Mouse (Mus musculus): ENCODE measurements at regions not wholly inside any gene's neighbourhood (a gene's known extent, or its start where the extent isn't known, plus 50 kb on each side); places are given as distances from the start of the nearest gene placed in this dataset.

- no peak for ATAC-seq (replicated peaks; ENCODE audit: poor library complexity)
Measured at GRCm38 (mm10) chr8:103344871-103345270, 559.4 kb upstream of the Cdh11 start.

- no peak for ATAC-seq (replicated peaks; ENCODE audit: poor library complexity)
Measured at GRCm38 (mm10) chr8:103347158-103347871, 561.9 kb upstream of the Cdh11 start.

- ATAC-seq (replicated peaks; ENCODE audit: poor library complexity), result no peak
Measured at GRCm38 (mm10) chr8:103361713-103362112, 576.3 kb upstream of the Cdh11 start.

GRCm38 (mm10) chr8:103370394-103370793 lies 585.0 kb upstream of the Cdh11 start:
- no peak for ATAC-seq (replicated peaks; ENCODE audit: poor library complexity)

DNA sequence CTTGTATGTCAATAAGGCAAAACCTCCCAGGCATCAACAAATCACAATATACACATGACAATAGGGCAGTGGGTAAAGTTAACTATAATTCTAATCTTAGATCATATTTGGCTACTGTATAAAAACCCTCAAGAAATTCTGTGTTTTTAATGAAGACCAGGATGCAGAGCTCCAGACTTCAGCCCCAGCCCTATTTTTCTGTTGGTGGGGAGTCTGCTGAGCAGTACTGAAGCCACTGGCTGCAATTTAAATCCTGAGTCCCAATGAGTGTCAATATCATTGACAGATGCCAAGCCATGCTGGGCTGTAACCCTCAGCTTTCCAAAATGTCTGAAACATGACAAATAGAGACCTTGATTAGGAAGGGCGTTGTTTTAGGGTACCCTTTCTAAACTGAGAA lies 587.6 kb upstream of the Cdh11 start:
- ATAC-seq (replicated peaks; ENCODE audit: poor library complexity), result no peak

- no peak for ATAC-seq (replicated peaks; ENCODE audit: poor library complexity)
Measured at GRCm38 (mm10) chr8:103374151-103374550, 588.7 kb upstream of the Cdh11 start.

DNA sequence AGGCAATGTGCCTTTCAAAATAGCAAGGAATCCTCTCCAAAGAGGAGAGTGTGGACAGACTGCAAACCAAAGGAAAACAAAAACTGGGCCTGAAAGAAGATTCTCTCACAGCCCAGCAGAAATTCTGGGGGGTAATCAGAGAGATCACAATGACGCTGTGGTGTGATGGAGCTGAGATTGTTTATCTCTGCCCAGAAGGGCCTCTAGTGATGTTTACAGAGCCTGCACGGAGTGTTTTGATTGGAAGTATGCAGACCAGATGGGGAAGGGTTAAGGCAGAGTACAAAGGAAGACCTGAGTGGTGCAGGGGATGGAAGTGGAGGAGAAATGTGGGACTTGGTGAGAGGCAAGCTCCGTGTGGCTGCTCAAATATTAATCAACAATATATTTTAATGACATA lies 593.1 kb upstream of the Cdh11 start:
- ATAC-seq (replicated peaks; ENCODE audit: poor library complexity), result no peak

DNA sequence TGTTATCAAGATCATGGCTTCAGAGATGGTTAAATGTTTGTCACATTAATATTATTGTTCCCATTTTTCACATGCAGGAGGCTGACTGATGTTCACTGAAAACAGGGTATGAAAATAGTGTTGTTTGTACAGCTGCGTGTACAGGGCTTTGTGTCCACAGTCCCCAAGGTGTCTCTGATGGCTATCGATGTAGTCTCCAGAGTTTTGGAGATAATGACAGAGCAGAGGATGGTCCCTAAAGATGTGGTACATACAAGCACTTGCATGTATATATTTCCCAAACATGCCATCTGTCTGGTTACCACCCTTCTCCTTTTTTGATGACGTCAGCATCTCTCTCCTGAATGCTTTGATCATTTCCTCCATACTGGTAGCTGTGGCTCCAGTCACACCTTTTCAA lies 596.1 kb upstream of the Cdh11 start:
- ATAC-seq (replicated peaks; ENCODE audit: poor library complexity), result no peak

DNA sequence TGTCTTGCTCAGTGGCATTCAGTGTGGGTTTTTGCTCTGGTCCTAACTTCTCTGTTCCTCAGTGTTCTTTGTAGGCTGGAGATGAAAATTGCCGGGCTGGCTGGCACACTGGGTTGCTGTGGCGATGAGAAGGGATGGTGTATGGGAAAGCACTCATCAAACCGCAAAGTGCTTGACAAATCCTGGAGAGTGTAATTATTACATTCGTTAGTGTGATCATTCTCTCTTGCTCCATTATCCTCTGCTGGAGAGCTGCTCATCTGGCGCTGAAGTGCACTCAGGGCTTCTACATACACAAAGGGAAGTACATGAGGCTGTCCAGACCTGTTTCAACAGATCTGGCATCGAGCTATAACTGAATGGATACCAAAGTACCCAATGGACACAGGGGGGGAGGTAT lies 605.9 kb upstream of the Cdh11 start:
- ATAC-seq (replicated peaks; ENCODE audit: poor library complexity), result no peak

DNA sequence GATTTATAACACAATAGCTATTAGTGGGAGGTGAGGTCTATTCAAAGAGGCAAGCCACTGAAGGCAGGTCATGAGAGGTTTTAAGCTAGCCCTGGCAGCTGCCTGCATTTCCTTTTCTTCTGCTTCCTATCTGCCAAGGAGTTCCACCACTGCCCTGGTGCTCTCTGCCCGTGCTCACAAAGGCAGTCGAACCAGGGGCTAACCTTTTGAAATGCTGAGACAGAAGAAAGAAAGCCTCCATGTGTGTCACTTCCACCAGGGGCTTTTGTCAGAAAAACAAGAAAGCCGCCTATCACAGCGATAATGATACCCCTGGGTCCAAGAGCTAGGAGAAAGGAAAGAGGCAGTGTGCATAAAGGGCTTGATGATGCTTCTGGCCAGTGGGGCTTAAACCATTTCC lies 609.9 kb upstream of the Cdh11 start:
- ATAC-seq (replicated peaks; ENCODE audit: poor library complexity), result no peak

DNA sequence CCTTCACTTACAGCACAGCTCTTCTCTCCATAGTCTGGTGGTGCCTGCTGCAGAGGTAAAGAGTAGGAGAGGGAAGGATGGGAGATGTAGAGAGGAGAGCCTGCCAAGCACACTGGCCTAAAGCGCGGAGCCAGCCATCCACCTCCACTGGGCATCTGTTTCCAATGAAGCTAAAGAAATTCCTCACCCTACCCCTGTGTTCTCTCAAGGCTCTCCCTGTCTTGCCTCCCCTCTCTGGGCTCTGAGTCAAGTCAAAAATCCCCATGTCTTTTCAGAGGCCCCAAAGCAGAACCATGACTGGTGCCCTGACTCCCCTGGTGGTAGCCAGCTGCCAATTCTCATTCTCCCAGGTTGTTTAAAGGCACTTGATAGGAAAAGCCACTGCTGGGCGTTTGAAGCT lies 612.7 kb upstream of the Cdh11 start:
- no peak for ATAC-seq (replicated peaks; ENCODE audit: poor library complexity)

DNA sequence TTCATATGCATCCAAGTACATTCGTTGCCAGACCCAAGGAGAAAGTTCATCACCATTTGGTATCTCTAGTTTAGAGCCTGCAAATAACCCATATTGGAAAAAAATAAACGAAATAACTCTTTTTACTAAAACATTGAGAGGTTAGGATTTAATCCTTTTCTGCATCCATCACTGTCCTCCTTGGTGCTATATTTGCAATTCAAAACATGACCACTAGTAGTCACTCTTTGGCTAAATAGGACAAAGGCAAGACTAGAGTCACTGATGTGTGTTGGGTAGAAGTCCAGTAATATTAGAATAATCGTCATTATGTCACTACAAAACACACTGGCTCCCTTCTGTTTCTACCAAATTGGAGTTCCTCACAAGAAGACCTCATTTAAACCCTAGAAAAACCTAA lies 614.0 kb upstream of the Cdh11 start:
- no peak for ATAC-seq (replicated peaks; ENCODE audit: poor library complexity)

DNA sequence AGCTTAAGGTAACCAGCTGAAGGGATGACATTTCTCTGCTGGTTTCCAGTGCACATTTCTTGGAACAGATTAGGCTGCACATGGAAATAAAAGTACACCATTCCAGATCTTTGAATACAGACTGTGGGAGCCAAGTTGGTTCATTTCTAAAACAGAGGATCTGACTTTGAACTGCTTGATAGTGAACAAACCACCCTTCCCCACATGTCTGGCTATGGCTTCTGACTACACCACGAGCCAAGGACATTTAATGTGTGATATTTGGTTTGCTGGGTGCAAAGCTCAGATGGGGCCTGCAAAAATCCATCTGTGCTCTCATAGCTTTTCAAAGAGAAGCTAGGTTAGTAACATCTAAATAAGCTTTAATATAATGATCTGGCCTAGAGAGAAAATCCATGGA lies 614.7 kb upstream of the Cdh11 start:
- no peak for ATAC-seq (replicated peaks; ENCODE audit: poor library complexity)

GRCm38 (mm10) chr8:103402731-103403130 lies 617.3 kb upstream of the Cdh11 start:
- ATAC-seq (replicated peaks; ENCODE audit: poor library complexity), result no peak

DNA sequence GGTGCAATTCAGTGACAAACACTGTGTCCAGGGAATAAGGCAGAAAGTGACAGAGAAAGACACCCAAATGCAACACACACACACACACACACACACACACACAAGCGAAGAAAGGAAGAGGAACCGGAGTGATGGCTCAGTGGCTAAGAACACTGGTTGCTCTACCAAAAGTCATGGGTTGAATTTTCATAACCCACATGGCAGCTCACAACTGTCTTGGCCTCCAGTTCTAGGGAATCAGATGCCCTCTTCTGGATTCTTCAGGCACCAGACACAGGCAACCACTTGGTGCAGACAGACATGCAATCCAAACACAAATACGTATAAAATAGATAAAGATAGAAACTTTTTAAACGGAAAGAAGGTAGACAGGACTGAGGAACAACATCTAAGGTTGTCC lies 618.4 kb upstream of the Cdh11 start:
- ATAC-seq (replicated peaks; ENCODE audit: poor library complexity), result no peak

- no peak for ATAC-seq (replicated peaks; ENCODE audit: poor library complexity)
Measured at GRCm38 (mm10) chr8:103405787-103406186, 620.3 kb upstream of the Cdh11 start.

- no peak for ATAC-seq (replicated peaks; ENCODE audit: poor library complexity)
Measured at GRCm38 (mm10) chr8:103406921-103407320, 621.5 kb upstream of the Cdh11 start.

GRCm38 (mm10) chr8:103407631-103408030 lies 622.2 kb upstream of the Cdh11 start:
- ATAC-seq (replicated peaks; ENCODE audit: poor library complexity), result no peak

DNA sequence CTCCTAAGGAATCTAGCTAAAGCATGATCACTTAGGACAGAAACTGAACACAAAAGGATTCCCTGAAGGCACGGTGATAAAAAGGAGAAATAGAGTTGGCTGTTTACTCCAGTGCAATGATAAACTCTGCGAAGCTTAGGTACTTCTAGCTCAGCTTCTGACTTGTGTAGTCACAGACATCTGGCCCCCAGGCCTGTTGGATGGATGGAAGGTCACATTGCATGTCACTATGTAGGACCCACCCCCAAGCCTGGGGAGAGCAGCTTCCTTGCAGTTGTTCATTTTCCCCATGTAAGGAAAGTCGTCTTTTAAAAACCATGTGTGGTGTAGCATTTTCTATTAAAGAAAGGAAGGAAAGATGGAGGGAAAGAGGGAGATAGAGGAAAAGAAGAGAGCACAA lies 623.0 kb upstream of the Cdh11 start:
- ATAC-seq (replicated peaks; ENCODE audit: poor library complexity), result no peak

DNA sequence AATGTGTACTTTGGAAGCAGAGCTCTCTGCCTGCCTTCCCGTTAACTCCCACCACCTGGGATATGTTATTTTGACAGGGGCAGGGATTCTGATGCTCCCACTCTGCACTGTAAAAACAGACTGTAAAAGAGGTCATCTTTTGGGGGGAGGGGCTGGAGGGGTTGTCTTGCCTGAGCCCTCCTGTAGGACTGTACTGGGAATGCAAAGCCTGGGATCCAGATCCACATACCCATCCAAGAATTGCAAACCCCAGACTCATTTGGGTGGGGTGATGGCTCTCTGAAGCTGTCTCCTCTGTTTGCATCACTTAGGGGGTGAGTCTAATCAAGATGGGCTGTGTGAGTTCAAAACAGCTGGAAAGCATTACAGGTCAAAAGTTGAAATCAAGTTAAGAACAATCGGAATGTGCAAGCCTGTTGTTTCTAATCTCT lies 623.7 kb upstream of the Cdh11 start:
- ATAC-seq (replicated peaks; ENCODE audit: poor library complexity), result no peak

GRCm38 (mm10) chr8:103412731-103413130 lies 627.3 kb upstream of the Cdh11 start:
- no peak for ATAC-seq (replicated peaks; ENCODE audit: poor library complexity)

- no peak for ATAC-seq (replicated peaks; ENCODE audit: poor library complexity)
Measured at GRCm38 (mm10) chr8:103413589-103414575, 628.4 kb upstream of the Cdh11 start.
